Mouse (Mus musculus) heart, adult 2 months (tissue): ENCODE data around the gene Retn. TPM values are rescaled to one million over a fixed set of nuclear protein-coding genes. Genes with fewer than 3 reads are reported as not detected.

Source experiments
- DNase-seq, 2 experiments: peaks; one replicate each; pipeline ENCODE4 v3.0.0; 2021
- H3K27ac ChIP-seq: fragments of 200-600 bp; 2 replicates; pipeline ENCODE4 v1.8.1; 2022
- H3K27me3 ChIP-seq: fragments of 200-500 bp; 2 replicates; pipeline ENCODE4 v1.6.1; 2012; ENCODE audit warnings: mild to moderate bottlenecking, low read length, inconsistent platforms, mixed read lengths; ENCODE audit not compliant: control insufficient read depth, insufficient read depth
- H3K36me3 ChIP-seq: fragments of 200-500 bp; 2 replicates; pipeline ENCODE4 v1.6.1; 2012; ENCODE audit warnings: low read length, inconsistent platforms; ENCODE audit not compliant: control insufficient read depth, insufficient read depth
- H3K4me1 ChIP-seq: fragments of 200-500 bp; 2 replicates; pipeline ENCODE4 v1.6.1; 2011; ENCODE audit warnings: low read length; ENCODE audit not compliant: control insufficient read depth, insufficient read depth
- H3K4me3 ChIP-seq: fragments of 200-600 bp; 2 replicates; pipeline ENCODE4 v1.8.1; 2022
- H3K79me2 ChIP-seq: fragments of 200-500 bp; replicated peaks from 2 replicates; pipeline ENCODE4 v1.6.1; 2012; ENCODE audit warnings: mild to moderate bottlenecking, inconsistent platforms, low read length, moderate library complexity, mixed read lengths; ENCODE audit not compliant: control insufficient read depth, insufficient read depth
- H3K9ac ChIP-seq: fragments of 200-500 bp; 2 replicates; pipeline ENCODE4 v1.6.1; 2012; ENCODE audit warnings: low read depth, mild to moderate bottlenecking, control low read depth, inconsistent platforms, low read length, mixed read lengths
- CTCF ChIP-seq: fragments of 200-600 bp; IDR thresholded peaks from 2 replicates; pipeline ENCODE4 v1.8.1; 2022; ENCODE audit warnings: antibody characterized with exemption, mild to moderate bottlenecking, moderate library complexity
- EP300 ChIP-seq: fragments of 200-500 bp; IDR thresholded peaks from 2 replicates; pipeline ENCODE4 v1.6.1; 2011; ENCODE audit warnings: low read depth, low read length, control low read depth; ENCODE audit not compliant: insufficient read depth
- POLR2A ChIP-seq: fragments of 200-500 bp; IDR thresholded peaks from 2 replicates; pipeline ENCODE4 v1.6.1; 2011; ENCODE audit warnings: mild to moderate bottlenecking, low read depth, low read length, control low read depth; ENCODE audit not compliant: insufficient read depth
- WGBS: fragments of 180-500 bp; shearing (Covaris S2); methylation state at CpG from one replicate; pipeline ENCODE4 v1.1.7; 2018; 5-methylcytosine and 5-hydroxymethylcytosine counted together
- intact Hi-C: fragments of 180-260 bp; cut with DNase I; formaldehyde crosslinking; loops from one replicate; pipeline ENCODE4 v1.15.1; 2025
- polyA plus RNA-seq: library from polyadenylated mRNA; depleted of rRNA; stranded (reverse); fragments of >200 nt; gene quantifications from 2 replicates; pipeline ENCODE4 v1.2.3, GENCODE M21; 2012; rRNA removed
- total RNA-seq, 2 experiments: library from RNA; stranded (reverse); gene quantifications; 2 replicates each; pipeline ENCODE4 v1.2.3; 2021

Gene Retn
- total and polyA plus RNA-seq, 3 experiments = 0.86 to 8.4 (median 2.4) TPM

DNA sequence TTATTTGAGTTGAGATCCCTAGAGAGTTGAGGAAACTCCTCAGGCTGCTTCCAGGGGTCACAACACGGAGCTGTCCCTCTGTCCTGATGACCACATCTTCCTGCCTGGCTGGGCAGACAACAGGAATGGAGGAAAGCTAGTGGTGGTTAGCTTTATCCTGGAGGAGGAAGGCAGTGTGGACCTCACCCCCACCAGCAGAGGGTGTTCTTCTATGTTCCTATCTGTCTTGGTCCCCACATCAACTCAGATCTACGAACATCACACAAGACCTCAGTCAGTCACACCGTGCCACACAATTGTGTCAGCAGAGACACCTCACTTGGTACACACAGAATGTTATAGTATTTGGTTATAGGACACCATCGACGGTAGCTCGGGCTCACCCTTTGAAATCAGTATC is 32.0 kb downstream of the Retn start:
- Histone ChIP-seq H3K79me2 (no peaks in the 10 kb centered on the region), H3K27ac (no peak overlapping the region), H3K36me3 (no peaks in the 10 kb centered on the region), H3K4me3 (no peak overlapping the region), H3K27me3 (no peaks in the 10 kb centered on the region), H3K4me1 (no peaks in the 10 kb centered on the region), H3K9ac (no peak overlapping the region)
- intact Hi-C loops = no loop called here
- 65% methylated on average over 6 of the region's 6 CpGs for WGBS
- TF ChIP-seq EP300 = no peak
- TF ChIP-seq POLR2A = no peak
- TF ChIP-seq CTCF = no peak
- DNase-seq = no peak

DNA sequence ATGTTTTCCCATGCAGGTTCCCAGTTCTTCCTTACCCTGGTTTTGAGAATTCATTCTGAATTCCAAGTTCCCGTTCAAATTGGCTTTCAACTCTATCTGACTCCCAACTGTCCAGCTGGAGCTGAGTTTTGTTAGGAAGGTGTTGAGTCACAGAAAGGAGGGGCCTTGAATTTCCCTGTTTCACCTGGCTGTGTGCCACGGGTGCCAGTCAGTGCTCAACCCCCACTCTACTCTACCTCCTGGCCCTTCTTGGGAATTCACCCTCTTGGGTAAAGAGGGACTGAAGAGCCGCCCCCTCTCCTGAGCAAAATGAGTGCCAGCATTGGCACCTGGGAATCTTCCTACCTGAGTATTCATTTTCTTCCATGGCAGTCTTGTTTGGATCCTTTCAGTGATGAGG is 35.2 kb downstream of the Retn start:
- DNase-seq = no peak
- TF ChIP-seq EP300 (no peak), CTCF (no peak), POLR2A (no peak)
- H3K27me3 ChIP-seq = no peaks in the 10 kb centered on the region
- H3K4me3 ChIP-seq = no peak overlapping the region
- H3K27ac ChIP-seq = no peak overlapping the region
- WGBS = 63% methylated on average over 3 of the region's 3 CpGs
- H3K79me2 ChIP-seq = no peaks in the 10 kb centered on the region
- intact Hi-C loops = no loop called here
- no peaks in the 10 kb centered on the region for H3K4me1 ChIP-seq
- no peak overlapping the region for H3K9ac ChIP-seq
- H3K36me3 ChIP-seq = no peaks in the 10 kb centered on the region

DNA sequence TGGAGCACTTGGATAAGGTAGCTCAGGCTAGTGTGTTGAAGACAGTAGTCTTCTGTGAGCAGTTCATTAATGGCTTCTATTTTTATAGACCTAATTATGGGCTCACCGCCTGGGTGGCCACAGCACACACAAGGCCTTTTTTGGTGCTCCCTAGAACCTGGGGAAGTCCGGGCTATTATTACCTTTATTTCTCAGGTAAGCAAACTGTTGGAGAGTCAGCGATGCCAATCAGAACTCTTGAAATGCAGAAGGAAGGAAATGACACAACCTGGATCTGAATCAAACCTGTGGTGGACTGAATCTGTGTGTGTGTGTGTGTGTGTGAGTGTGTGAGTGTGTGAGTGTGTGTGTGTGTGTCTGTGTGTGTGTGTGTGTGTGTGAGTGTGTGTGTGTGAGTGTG is 38.6 kb downstream of the Retn start, which contains the start of gene Fcer2a:
TSS of gene Fcer2a (minus strand) at position 55 of the 400 bp plus-strand sequence.
- intact Hi-C loops = no loop called here
- DNase-seq = peak in 1 of 2 experiments; percentile 4
- no peaks in the 10 kb centered on the region for H3K36me3 ChIP-seq
- no peaks in the 10 kb centered on the region for H3K79me2 ChIP-seq
- H3K27me3 ChIP-seq = no peaks in the 10 kb centered on the region
- no peak within 1 kb of the TSS for H3K27ac ChIP-seq
- no peaks in the 10 kb centered on the region for H3K4me1 ChIP-seq
- TF ChIP-seq CTCF (no peak), EP300 (no peak), POLR2A (no peak)
- no peak within 1 kb of the TSS for H3K9ac ChIP-seq
- H3K4me3 ChIP-seq = no peak within 1 kb of the TSS
- 64% methylated on average over 3 of the region's 3 CpGs for WGBS

DNA sequence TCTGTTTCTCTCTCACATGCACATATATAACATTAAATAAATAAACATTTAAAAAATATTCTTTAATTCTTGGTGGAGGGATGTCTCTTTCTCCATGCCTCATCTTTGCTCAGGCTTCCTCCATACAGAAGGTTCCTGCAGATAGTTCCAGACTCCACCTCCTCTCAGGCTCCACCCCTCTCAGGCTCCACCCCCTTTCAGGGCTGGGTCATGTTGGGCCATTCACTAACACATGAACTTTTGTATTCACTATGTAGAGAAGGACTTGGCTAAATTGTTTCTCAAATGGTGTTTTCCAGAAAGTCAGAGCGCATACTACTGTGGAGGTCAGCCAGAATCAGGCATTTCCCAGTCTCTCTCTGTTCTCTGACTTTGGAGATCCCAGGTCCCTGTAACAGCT is 45.9 kb downstream of the Retn start:
- WGBS = 79% methylated on average over 1 of the region's 1 CpGs
- Histone ChIP-seq H3K27ac (no peak overlapping the region), H3K4me3 (no peak overlapping the region), H3K27me3 (no peaks in the 10 kb centered on the region), H3K79me2 (no peaks in the 10 kb centered on the region), H3K36me3 (no peaks in the 10 kb centered on the region), H3K9ac (no peak overlapping the region), H3K4me1 (no peaks in the 10 kb centered on the region)
- intact Hi-C loops = no loop called here
- TF ChIP-seq EP300 (no peak), CTCF (no peak)
- no peak for DNase-seq

DNA sequence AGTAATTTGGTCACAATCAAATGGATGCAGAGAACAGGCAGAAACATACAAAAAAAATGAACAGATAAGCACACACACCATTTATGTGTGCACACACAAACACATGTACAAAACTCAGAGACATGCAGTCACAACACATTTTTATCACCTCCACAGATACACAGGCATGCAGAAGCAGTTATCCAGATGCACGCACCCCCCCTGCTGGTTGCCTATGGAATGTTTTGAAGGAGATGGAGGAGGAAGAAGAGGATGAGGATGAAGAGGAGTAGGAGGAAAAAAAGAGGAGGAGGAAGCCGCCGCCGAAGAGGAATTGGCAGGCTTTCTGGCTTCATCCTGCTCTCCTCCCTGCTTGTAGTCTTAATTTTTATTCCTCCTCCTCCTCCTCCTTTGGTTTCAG is 50.1 kb downstream of the Retn start:
- 34% methylated on average over 4 of the region's 4 CpGs for WGBS

DNA sequence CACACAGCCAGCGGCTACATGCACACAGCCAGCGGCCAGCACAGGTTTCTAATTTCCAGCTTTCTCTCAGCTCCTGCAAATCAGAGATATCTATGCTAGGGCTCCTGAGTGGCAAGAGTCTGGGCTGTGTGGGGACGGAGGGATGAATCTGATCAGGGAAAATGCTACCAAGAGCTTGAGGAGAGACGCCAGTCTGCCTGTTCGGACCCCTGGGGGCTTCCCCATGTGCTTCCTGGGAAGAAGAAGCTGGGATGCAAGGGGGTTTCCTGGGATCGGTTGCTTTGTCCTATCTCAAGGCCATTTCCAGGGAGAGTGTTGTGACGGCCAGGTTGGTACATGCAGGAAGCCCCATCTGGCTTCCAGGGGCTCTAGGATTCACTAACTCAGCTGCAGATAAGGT is 52.0 kb downstream of the Retn start:
- intact Hi-C loops = no loop called here
- H3K9ac ChIP-seq = no peak overlapping the region
- no peak for DNase-seq
- H3K36me3 ChIP-seq = no peaks in the 10 kb centered on the region
- TF ChIP-seq EP300 = no peak
- no peak for TF ChIP-seq CTCF
- TF ChIP-seq POLR2A = no peak
- H3K4me3 ChIP-seq = no peak overlapping the region
- 48% methylated on average over 7 of the region's 7 CpGs for WGBS
- no peaks in the 10 kb centered on the region; the same call in none of the 2 replicates for H3K4me1 ChIP-seq
- no peaks in the 10 kb centered on the region for H3K79me2 ChIP-seq
- no peaks in the 10 kb centered on the region for H3K27me3 ChIP-seq
- H3K27ac ChIP-seq = no peak overlapping the region

More for the DNA sequence above, 50.1 kb downstream of the Retn start:
- TF ChIP-seq CTCF (peak; percentile 47), EP300 (no peak)
- Histone ChIP-seq H3K4me1 (no peaks in the 10 kb centered on the region), H3K27ac (no peak overlapping the region), H3K4me3 (no peak overlapping the region), H3K27me3 (no peaks in the 10 kb centered on the region), H3K9ac (no peak overlapping the region), H3K79me2 (no peaks in the 10 kb centered on the region), H3K36me3 (no peaks in the 10 kb centered on the region)
- intact Hi-C loops = no loop called here
- no peak for DNase-seq

Other genes starting within 250 kb of the Retn start
- gene Pex11g, start 188.1 kb upstream of the Retn start, total RNA-seq = 1 to 10 TPM; 2.4 to 3.1 TPM
- gene Pex11g, start 188.1 kb upstream of the Retn start, polyA plus RNA-seq = 4.5 and 5.5 TPM in 2 replicates
- gene Tex45, start 184.9 kb upstream of the Retn start, total RNA-seq = under 1 TPM in 1 of 2 experiments, not detected in 1; 0.14 TPM
- gene Tex45, start 184.9 kb upstream of the Retn start, polyA plus RNA-seq = 0.12 TPM in 1 of 2 replicates, not detected in the other
- gene Zfp358, start 162.6 kb upstream of the Retn start, total RNA-seq = 10 to 100 TPM; 24.9 to 30.7 TPM
- gene Zfp358, start 162.6 kb upstream of the Retn start, polyA plus RNA-seq = 51.3 and 53.9 TPM in 2 replicates
- 10 to 100 TPM; 20.6 to 23.1 TPM for gene Mcoln1, start 155.3 kb upstream of the Retn start, total RNA-seq
- 86.9 and 123 TPM in 2 replicates for gene Mcoln1, start 155.3 kb upstream of the Retn start, polyA plus RNA-seq
- gene Pnpla6, start 140.4 kb upstream of the Retn start, total RNA-seq = 10 to 100 TPM in 1 of 2 experiments, 1 to 10 TPM in 1; 8.5 to 11.1 TPM
- gene Pnpla6, start 140.4 kb upstream of the Retn start, polyA plus RNA-seq = 24.8 and 25.1 TPM in 2 replicates
- under 1 TPM in 1 of 2 experiments, not detected in 1; 0.39 TPM for gene C330021F23Rik, start 87.8 kb upstream of the Retn start, total RNA-seq
- gene C330021F23Rik, start 87.8 kb upstream of the Retn start, polyA plus RNA-seq = 0.50 TPM in 1 of 2 replicates, not detected in the other
- gene Camsap3, start 68.5 kb upstream of the Retn start, total RNA-seq = 1 to 10 TPM in 1 of 2 experiments, under 1 TPM in 1; 0.68 to 1.2 TPM
- gene Camsap3, start 68.5 kb upstream of the Retn start, polyA plus RNA-seq = 1.8 and 1.9 TPM in 2 replicates
- 10 to 100 TPM; 15.3 to 15.4 TPM for gene Xab2, start 34.5 kb upstream of the Retn start, total RNA-seq
- 27.0 and 30.1 TPM in 2 replicates for gene Xab2, start 34.5 kb upstream of the Retn start, polyA plus RNA-seq
- gene Pet100, start 34.2 kb upstream of the Retn start, total RNA-seq = 10 to 100 TPM; 79.1 to 92.2 TPM
- gene Pet100, start 34.2 kb upstream of the Retn start, polyA plus RNA-seq = 7.6 and 13.6 TPM in 2 replicates
- not detected for gene Pcp2, start 30.2 kb upstream of the Retn start, total RNA-seq
- not detected in 2 replicates for gene Pcp2, start 30.2 kb upstream of the Retn start, polyA plus RNA-seq
- 1 to 10 TPM; 5.7 to 6.4 TPM for gene Stxbp2, start 24.8 kb upstream of the Retn start, total RNA-seq
- gene Stxbp2, start 24.8 kb upstream of the Retn start, polyA plus RNA-seq = 9.6 and 13.4 TPM in 2 replicates
- gene Mcemp1, start 10.0 kb downstream of the Retn start, total RNA-seq = under 1 TPM; 0.21 to 0.89 TPM
- gene Mcemp1, start 10.0 kb downstream of the Retn start, polyA plus RNA-seq = 0.31 TPM in 1 of 2 replicates, not detected in the other
- gene Fcor, start 16.6 kb downstream of the Retn start, total RNA-seq = 1 to 10 TPM; 1.0 to 1.6 TPM
- gene Fcor, start 16.6 kb downstream of the Retn start, polyA plus RNA-seq = 4.2 and 12.9 TPM in 2 replicates
- gene Trappc5, start 20.5 kb downstream of the Retn start, total RNA-seq = 10 to 100 TPM; 17.6 to 19.3 TPM
- 19.9 and 30.1 TPM in 2 replicates for gene Trappc5, start 20.5 kb downstream of the Retn start, polyA plus RNA-seq
- gene Fcer2a, start 38.4 kb downstream of the Retn start, total RNA-seq = under 1 TPM; 0.29 to 0.32 TPM
- gene Fcer2a, start 38.4 kb downstream of the Retn start, polyA plus RNA-seq = 0.76 and 0.98 TPM in 2 replicates
- under 1 TPM; 0.66 to 0.70 TPM for gene Clec4g, start 64.9 kb downstream of the Retn start, total RNA-seq
- 0.45 and 1.3 TPM in 2 replicates for gene Clec4g, start 64.9 kb downstream of the Retn start, polyA plus RNA-seq
- gene Cd209a, start 93.2 kb downstream of the Retn start, total RNA-seq = under 1 TPM in 1 of 2 experiments, not detected in 1; 0.16 TPM
- gene Cd209a, start 93.2 kb downstream of the Retn start, polyA plus RNA-seq = 1.00 TPM in 1 of 2 replicates, not detected in the other
- not detected for gene Cd209e, start 198.5 kb downstream of the Retn start, total RNA-seq
- gene Cd209e, start 198.5 kb downstream of the Retn start, polyA plus RNA-seq = not detected in 2 replicates
- gene Cd209d, start 222.8 kb downstream of the Retn start, total RNA-seq = not detected
- 0.20 TPM in 1 of 2 replicates, not detected in the other for gene Cd209d, start 222.8 kb downstream of the Retn start, polyA plus RNA-seq